Mouse (Mus musculus): ENCODE results near the gene Vmn2r18.

Gene Vmn2r18

DNA sequence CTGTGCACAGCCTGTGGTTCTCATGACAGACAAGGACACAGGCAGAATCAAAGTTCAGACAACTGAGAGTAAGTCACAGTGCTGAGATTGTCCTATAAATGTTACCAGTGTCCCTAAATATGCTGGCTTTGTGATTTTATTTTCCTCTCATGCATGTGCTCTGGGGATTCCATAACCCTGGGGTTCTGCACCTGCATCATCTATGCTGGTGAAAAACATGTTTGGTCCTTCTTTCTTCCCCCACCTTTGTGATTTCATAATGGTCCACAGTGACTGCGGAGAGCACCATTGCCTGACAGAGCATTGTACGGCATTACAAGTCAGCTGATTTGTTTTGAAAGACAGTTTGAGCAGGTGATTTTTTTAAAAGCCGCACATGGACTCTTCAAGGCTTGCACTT lies at the start of gene Vmn2r18:
TSS of gene Vmn2r18 (minus strand) at position 101 of the 400 bp plus-strand sequence.
- in situ Hi-C loops (cut with MboI; ENCODE audit: unreplicated experiment in 2 of 2): no loop called here

- in situ Hi-C loops (cut with MboI; ENCODE audit: unreplicated experiment in 2 of 2): no loop called here
These were observed 45.6 kb upstream of the Vmn2r18 start for GRCm38 (mm10) chr5:151651411-151651784.

GRCm38 (mm10) chr5:151650700-151651410 lies 45.0 kb upstream of the Vmn2r18 start, which contains the start of gene Rfc3:
Gene Rfc3, minus strand, starts transcription at chr5:151651242.
- in situ Hi-C loops (cut with MboI; ENCODE audit: unreplicated experiment in 2 of 2): no loop called here

DNA sequence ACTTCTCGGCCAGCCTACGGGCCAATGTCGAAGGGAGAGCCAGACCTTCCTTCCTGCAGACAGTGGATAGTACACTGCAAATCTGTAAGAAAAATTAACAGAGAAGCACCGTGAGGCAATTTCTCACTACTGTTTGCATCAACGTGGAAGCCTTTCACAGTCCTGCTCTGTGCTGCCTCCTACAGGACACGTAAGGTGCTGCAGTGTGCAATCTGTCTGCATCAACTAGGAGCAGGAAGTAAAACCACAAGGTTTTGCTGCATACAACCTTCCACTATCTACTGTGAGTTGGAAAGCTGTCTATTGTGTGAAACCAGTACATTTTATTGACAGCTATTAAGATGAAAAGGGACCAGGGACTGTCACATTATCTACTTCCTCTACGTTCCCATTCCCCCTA lies 39.0 kb upstream of the Vmn2r18 start:
- in situ Hi-C loops (cut with MboI; ENCODE audit: unreplicated experiment in 2 of 2): no loop called here

DNA sequence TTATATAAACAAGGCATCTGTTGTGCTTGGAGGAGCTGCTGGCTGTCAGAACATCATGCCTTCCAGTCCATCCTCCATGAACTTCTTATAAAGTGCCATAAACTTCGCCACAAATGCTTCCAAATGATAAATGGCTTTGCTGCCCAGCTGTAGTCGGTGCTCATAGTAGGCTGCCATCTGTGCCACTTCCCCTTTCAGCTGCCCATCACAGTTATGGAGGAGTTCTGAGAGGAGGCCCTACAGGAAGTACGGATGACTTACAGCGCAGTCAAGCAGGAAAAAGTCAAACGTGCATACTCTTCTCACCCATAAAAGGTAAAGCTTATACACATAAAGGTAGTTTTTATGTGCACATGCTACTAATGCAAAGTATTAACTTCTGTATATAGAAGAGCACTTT lies 37.0 kb upstream of the Vmn2r18 start:
- in situ Hi-C loops (cut with MboI; ENCODE audit: unreplicated experiment in 2 of 2): no loop called here

DNA sequence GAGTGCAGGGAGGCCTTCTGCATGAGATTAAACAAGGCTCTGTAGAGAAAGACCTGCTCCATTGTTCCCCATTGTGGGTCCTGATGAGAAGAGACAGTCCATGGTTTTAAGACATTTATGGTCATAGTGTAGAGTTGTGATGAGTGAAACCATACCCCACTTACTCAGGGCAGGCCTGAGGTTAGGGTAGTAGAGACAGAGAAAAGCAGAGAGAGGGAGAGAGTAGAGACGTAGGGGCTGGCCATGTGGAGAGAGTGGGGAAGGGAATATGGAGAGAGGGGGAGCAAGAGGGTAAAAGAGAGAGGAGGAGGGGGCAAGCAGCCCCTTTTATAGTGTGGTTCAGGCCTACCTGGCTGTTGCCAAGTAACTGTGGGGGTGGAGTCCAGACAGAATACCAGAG lies 36.3 kb upstream of the Vmn2r18 start:
- in situ Hi-C loops (cut with MboI; ENCODE audit: unreplicated experiment in 2 of 2): no loop called here

DNA sequence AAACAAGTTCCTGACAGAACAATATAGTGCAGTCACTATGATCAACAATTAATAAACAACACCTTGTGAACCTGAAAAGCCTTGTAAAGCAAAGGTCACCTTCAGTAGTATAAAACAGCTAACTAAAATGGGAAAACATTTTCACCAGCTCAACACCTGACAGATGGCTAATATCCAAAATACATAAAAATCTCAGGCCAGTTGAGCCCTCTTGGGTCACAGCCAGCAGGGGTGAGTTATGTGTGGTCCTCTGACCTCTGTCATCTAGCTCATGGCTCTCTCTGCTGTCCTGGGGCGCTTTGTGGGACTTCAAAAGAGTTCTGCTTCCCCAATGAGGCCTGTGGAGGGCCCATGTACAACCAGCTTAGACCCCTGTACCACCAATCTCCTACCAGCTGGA lies 4.1 kb downstream of the Vmn2r18 start:
- in situ Hi-C loops (cut with MboI; ENCODE audit: unreplicated experiment in 2 of 2): no loop called here
